Mouse (Mus musculus) embryonic facial prominence, embryonic 12.5 days (tissue): Measurements from ENCODE around the gene Tfcp2l1. TPM values are rescaled to one million over a fixed set of nuclear protein-coding genes. Genes with fewer than 3 reads are reported as not detected.
"Not testable (repeated sequence)": the region's sequence is repeated elsewhere in the genome, so short reads cannot be mapped to it uniquely, and the experiment has no call there.

Experiments used
- ATAC-seq: fragments of 200-750 bp; cut with Nextera tagmentation; 2 replicates; pipeline ENCODE4 v1.8.0; 2017; ENCODE audit not compliant: insufficient number of reproducible peaks, insufficient read depth, low FRiP score, low TSS enrichment
- H3K27ac ChIP-seq: fragments of 300-500 bp; sonication (generic); 2 replicates; pipeline ENCODE4 v1.5.1; 2016; ENCODE audit warnings: mild to moderate bottlenecking
- H3K27me3 ChIP-seq: fragments of 300-500 bp; sonication (generic); 2 replicates; pipeline ENCODE4 v1.6.1; 2016; ENCODE audit warnings: mild to moderate bottlenecking, moderate library complexity
- H3K36me3 ChIP-seq: fragments of 300-500 bp; sonication (generic); 2 replicates; pipeline ENCODE4 v1.6.1; 2016; ENCODE audit warnings: mild to moderate bottlenecking
- H3K4me1 ChIP-seq: fragments of 300-500 bp; sonication (generic); 2 replicates; pipeline ENCODE4 v1.6.1; 2016
- H3K4me2 ChIP-seq: fragments of 300-500 bp; sonication (generic); replicated peaks from 2 replicates; pipeline ENCODE4 v1.6.1; 2016; ENCODE audit warnings: mild to moderate bottlenecking, moderate library complexity
- H3K4me3 ChIP-seq: fragments of 300-500 bp; sonication (generic); 2 replicates; pipeline ENCODE4 v1.5.1; 2016; ENCODE audit warnings: mild to moderate bottlenecking
- H3K9ac ChIP-seq: fragments of 300-500 bp; sonication (generic); 2 replicates; pipeline ENCODE4 v1.6.1; 2016; ENCODE audit warnings: mild to moderate bottlenecking, moderate library complexity
- H3K9me3 ChIP-seq: fragments of 300-500 bp; sonication (generic); 2 replicates; pipeline ENCODE4 v1.6.1; 2016; ENCODE audit warnings: mild to moderate bottlenecking, moderate library complexity
- WGBS: fragments of 180-500 bp; shearing (Covaris S2); methylation state at CpG from one replicate; pipeline ENCODE4 v1.1.7; 2016; 5-methylcytosine and 5-hydroxymethylcytosine counted together
- polyA plus RNA-seq: library from polyadenylated mRNA; unstranded; fragments of >200 nt; fragmentation: Nextera tagmentation; extraction: Ambion mirVana; gene quantifications from 2 replicates; pipeline ENCODE4 v1.2.1, GENCODE M21; 2016

Gene Tfcp2l1
- 0.17 and 0.25 TPM in 2 replicates for polyA plus RNA-seq

DNA sequence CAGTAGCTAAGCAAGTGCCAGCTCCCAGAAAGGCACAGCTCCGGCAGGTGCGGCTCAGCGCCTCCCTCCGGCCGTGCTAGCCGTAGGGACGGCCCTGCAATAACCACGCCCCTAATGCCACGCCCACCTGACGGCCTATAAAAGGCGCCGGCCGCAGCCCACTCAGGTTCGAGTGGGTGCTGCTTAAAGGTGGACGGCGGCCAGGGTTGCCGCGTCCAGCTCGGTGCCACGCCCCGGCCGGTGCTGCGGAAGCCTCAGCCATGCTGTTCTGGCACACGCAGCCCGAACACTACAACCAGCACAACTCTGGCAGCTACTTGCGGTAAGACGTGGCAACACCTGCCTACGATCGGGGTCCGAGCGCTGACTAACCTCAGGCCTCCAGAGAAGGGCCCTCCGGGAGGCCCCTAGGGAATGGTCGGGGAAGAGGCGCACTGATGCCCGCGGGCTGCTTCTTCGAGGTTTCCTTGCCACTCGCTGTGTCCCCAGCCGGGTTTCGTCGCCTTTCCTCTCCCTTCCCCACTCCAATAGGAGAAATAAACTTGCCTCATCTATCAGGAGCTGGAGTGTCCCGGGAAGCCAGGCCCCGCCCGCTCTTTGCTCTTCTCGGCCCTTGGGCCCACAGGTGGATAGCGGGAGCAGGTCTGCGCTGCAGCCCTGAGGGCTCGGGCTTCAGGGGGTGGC, at the start of gene Tfcp2l1:
TSS of gene Tfcp2l1 (plus strand) at position 165 of the 684 bp plus-strand sequence.
- H3K4me2 ChIP-seq = peak within 1 kb of the TSS; percentile 87
- peak within 1 kb of the TSS; percentile 31 for H3K9ac ChIP-seq
- ATAC-seq = peak; percentile 76
- H3K4me1 ChIP-seq = peaks cover 2% of the 10 kb centered on the region; the same call in 1 of the 2 replicates
- H3K27me3 ChIP-seq = peaks cover 43% of the 10 kb centered on the region
- no peaks in the 10 kb centered on the region for H3K9me3 ChIP-seq
- 1% methylated on average over 48 of the region's 48 CpGs for WGBS
- peak within 1 kb of the TSS; percentile 46 for H3K4me3 ChIP-seq
- H3K36me3 ChIP-seq = no peaks in the 10 kb centered on the region
- H3K27ac ChIP-seq = no peak within 1 kb of the TSS

GRCm38 (mm10) chr1:118580174-118580702, 47.5 kb upstream of the Tfcp2l1 start:
- no peak overlapping the region for H3K27ac ChIP-seq
- no peak overlapping the region for H3K4me2 ChIP-seq
- no peaks in the 10 kb centered on the region for H3K27me3 ChIP-seq
- H3K36me3 ChIP-seq = peaks cover 45% of the 10 kb centered on the region
- no peak overlapping the region for H3K4me3 ChIP-seq
- no peaks in the 10 kb centered on the region for H3K4me1 ChIP-seq
- WGBS = 94% methylated on average over 2 of the region's 2 CpGs
- ATAC-seq = no peak
- no peaks in the 10 kb centered on the region for H3K9me3 ChIP-seq
- no peak overlapping the region for H3K9ac ChIP-seq

DNA sequence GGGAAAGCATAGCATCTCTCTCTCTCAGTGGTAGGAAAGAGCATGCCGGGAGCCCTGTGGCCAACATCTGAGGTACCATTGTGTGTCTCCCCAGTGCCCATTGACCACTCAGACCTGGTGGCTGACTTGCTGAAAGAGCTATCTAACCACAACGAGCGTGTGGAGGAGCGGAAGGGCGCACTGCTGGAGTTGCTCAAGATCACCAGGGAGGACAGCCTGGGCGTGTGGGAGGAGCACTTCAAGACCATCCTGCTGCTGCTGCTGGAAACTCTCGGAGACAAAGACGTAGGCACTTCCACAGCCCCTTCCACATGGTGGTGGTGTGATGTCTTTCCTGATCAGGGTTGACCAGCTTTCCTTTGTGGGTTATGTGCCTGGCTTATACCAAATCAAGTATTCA, 46.6 kb upstream of the Tfcp2l1 start:
- Histone ChIP-seq H3K36me3 (peaks cover 38% of the 10 kb centered on the region), H3K4me3 (no peak overlapping the region)

GRCm38 (mm10) chr1:118589721-118590120, 38.0 kb upstream of the Tfcp2l1 start:
- Histone ChIP-seq H3K9ac (no peak overlapping the region), H3K4me3 (no peak overlapping the region), H3K27ac (no peak overlapping the region), H3K4me1 (no peaks in the 10 kb centered on the region), H3K27me3 (no peaks in the 10 kb centered on the region), H3K9me3 (no peaks in the 10 kb centered on the region), H3K4me2 (no peak overlapping the region), H3K36me3 (peaks cover 51% of the 10 kb centered on the region)
- 74% methylated on average over 5 of the region's 5 CpGs for WGBS
- no peak for ATAC-seq

More for the DNA sequence above, 46.6 kb upstream of the Tfcp2l1 start:
- Histone ChIP-seq H3K27me3 (no peaks in the 10 kb centered on the region), H3K4me1 (no peaks in the 10 kb centered on the region), H3K9me3 (no peaks in the 10 kb centered on the region), H3K4me2 (no peak overlapping the region), H3K27ac (no peak overlapping the region), H3K9ac (no peak overlapping the region)
- 97% methylated on average over 8 of the region's 8 CpGs for WGBS
- ATAC-seq = no peak

GRCm38 (mm10) chr1:118592933-118593332, 34.8 kb upstream of the Tfcp2l1 start:
- H3K27me3 ChIP-seq = no peaks in the 10 kb centered on the region
- H3K9me3 ChIP-seq = no peaks in the 10 kb centered on the region
- peaks cover 75% of the 10 kb centered on the region for H3K36me3 ChIP-seq
- no peak overlapping the region for H3K27ac ChIP-seq
- no peak overlapping the region for H3K9ac ChIP-seq
- no peak for ATAC-seq
- 91% methylated on average over 4 of the region's 4 CpGs for WGBS
- no peak overlapping the region for H3K4me2 ChIP-seq
- no peaks in the 10 kb centered on the region for H3K4me1 ChIP-seq
- no peak overlapping the region for H3K4me3 ChIP-seq

GRCm38 (mm10) chr1:118595395-118595794, 32.4 kb upstream of the Tfcp2l1 start:
- H3K9me3 ChIP-seq = no peaks in the 10 kb centered on the region
- no peak for ATAC-seq
- no peak overlapping the region for H3K27ac ChIP-seq
- peaks cover 85% of the 10 kb centered on the region for H3K36me3 ChIP-seq
- no peak overlapping the region for H3K9ac ChIP-seq
- H3K4me3 ChIP-seq = no peak overlapping the region
- H3K4me1 ChIP-seq = no peaks in the 10 kb centered on the region
- H3K27me3 ChIP-seq = no peaks in the 10 kb centered on the region
- H3K4me2 ChIP-seq = no peak overlapping the region
- 77% methylated on average over 2 of the region's 2 CpGs for WGBS

DNA sequence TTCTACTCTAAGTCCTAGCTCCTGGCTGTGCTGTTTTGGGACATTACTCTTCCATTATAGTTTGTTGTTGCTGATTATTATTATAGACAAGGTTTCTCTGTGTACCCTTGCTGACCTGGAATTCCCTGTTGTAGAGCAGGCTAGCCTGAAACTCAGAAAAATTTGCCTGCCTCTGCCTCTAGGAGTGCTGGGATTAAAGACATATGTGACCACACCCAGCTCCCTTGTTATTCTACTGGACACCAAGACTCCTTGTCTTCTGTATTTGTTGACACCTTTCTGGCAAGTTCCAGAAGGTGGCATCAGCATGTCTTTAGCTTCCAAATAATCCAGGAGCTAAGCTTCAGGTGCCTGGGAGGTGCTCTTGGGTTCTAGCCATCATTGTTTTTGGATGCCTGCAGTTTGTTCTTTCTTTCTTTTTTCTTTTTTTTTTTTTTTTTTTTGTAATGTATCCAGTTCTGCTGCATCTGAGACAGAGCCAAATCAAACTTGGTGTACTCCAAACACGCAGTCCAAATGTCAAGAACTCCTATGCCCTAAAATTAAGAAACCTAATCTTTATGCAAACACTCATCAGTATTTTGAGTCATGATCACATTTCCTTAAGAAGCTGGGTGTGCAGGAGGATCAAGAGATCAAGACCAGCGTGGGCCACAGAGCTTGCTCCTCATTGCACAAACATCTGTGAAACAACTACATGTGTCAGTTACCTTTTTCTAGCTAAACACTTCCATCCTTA, 30.1 kb upstream of the Tfcp2l1 start:
- Histone ChIP-seq H3K27ac (no peak overlapping the region), H3K27me3 (no peaks in the 10 kb centered on the region), H3K36me3 (peaks cover 90% of the 10 kb centered on the region), H3K4me2 (no peak overlapping the region), H3K4me3 (no peak overlapping the region), H3K9ac (no peak overlapping the region), H3K9me3 (no peaks in the 10 kb centered on the region), H3K4me1 (no peaks in the 10 kb centered on the region)
- whole genome bisulfite sequencing = 77% methylated on average over 2 of the region's 2 CpGs
- ATAC-seq = no peak

DNA sequence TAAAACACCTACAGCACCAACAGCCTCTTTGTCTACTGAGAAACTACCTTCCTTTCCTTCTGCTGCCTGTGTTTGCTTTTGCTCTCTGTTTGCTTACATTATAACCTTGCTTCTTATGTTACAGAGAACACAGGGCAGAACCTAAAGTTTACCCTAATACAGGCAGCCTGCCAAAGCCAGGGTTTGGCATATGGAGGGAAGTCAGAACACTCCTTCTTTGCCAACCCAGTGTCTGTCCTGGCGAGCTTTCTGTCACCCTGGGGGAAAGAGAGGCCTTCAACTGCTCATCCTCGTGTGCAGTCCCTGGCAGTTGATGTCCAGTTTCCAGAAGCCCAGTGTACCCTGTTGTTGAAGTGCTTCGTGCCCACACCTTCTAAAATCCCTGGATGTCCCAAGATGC, 29.4 kb upstream of the Tfcp2l1 start:
- WGBS = 78% methylated on average over 3 of the region's 3 CpGs
- Histone ChIP-seq H3K36me3 (peaks cover 91% of the 10 kb centered on the region), H3K9ac (no peak overlapping the region), H3K27ac (no peak overlapping the region), H3K9me3 (no peaks in the 10 kb centered on the region), H3K4me3 (no peak overlapping the region), H3K4me2 (no peak overlapping the region), H3K27me3 (no peaks in the 10 kb centered on the region), H3K4me1 (no peaks in the 10 kb centered on the region)
- ATAC-seq = no peak

GRCm38 (mm10) chr1:118613631-118614183, 14.0 kb upstream of the Tfcp2l1 start:
- no peak for ATAC-seq
- WGBS = 87% methylated on average over 3 of the region's 3 CpGs
- peaks cover 10% of the 10 kb centered on the region for H3K36me3 ChIP-seq

DNA sequence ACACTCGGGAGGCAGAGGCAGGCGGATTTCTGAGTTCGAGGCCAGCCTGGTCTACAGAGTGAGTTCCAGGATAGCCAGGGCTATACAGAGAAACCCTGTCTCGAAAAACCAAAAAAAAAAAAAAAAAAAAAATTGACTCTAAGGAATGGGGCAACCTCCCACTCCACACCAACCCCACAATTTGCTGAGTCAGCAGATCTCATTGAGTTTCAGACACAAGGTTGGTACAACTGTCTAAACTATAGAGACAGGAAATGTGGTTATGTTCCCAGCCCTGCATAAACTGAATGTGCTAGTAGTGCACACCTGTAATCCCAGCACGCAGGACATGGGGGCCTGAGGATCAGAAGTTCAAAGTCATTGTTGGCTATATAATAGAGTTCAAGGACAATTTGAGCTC, 6.7 kb upstream of the Tfcp2l1 start:
- H3K27me3 ChIP-seq = peaks cover 12% of the 10 kb centered on the region
- 87% methylated on average over 5 of the region's 5 CpGs for WGBS
- H3K4me2 ChIP-seq, H3K9me3 ChIP-seq, ATAC-seq, H3K4me1 ChIP-seq, H3K27ac ChIP-seq, H3K9ac ChIP-seq, H3K4me3 ChIP-seq, H3K36me3 ChIP-seq: not testable (repeated sequence)

More at GRCm38 (mm10) chr1:118613631-118614183, 14.0 kb upstream of the Tfcp2l1 start:
- H3K4me3 ChIP-seq = no peak overlapping the region
- H3K27ac ChIP-seq = no peak overlapping the region
- no peaks in the 10 kb centered on the region for H3K9me3 ChIP-seq
- no peaks in the 10 kb centered on the region for H3K27me3 ChIP-seq
- no peak overlapping the region for H3K9ac ChIP-seq
- no peaks in the 10 kb centered on the region for H3K4me1 ChIP-seq
- no peak overlapping the region for H3K4me2 ChIP-seq

DNA sequence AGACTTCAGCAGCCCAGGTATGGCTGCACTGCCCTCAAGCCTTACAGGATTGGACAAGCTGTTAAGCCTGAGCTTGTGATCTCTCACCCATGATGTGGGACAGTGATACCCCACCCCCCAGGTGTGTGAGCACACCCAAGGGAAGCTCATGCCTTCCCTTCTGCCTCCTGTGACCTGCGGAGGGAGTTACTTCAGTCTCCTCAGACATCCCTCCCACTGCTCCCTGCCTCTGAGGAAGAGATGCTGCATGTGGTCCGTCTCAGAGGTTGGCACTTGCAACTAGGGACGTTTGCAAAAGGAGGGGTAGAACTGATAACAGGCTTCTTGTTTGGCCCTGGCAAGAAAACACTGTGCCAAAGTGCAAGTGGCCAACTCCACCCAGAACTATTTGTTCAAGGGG, 4.9 kb upstream of the Tfcp2l1 start:
- no peak for ATAC-seq
- no peaks in the 10 kb centered on the region for H3K9me3 ChIP-seq
- no peaks in the 10 kb centered on the region for H3K36me3 ChIP-seq
- 59% methylated on average over 3 of the region's 3 CpGs for WGBS
- H3K27ac ChIP-seq = no peak overlapping the region
- H3K27me3 ChIP-seq = peaks cover 30% of the 10 kb centered on the region
- peaks cover 2% of the 10 kb centered on the region; the same call in 1 of the 2 replicates for H3K4me1 ChIP-seq
- H3K4me2 ChIP-seq = no peak overlapping the region
- no peak overlapping the region for H3K9ac ChIP-seq
- H3K4me3 ChIP-seq = no peak overlapping the region
